Mouse (Mus musculus) limb, embryonic 13.5 days (tissue): ENCODE results near the gene Mgat5. TPM values are rescaled to one million over a fixed set of nuclear protein-coding genes. Genes with fewer than 3 reads are reported as not detected.

ENCODE experiments used
- ATAC-seq: fragments of 200-750 bp; cut with Nextera tagmentation; 2 replicates; pipeline ENCODE4 v1.8.0; 2017; ENCODE audit warnings: low read depth, moderate number of reproducible peaks, moderate TSS enrichment; ENCODE audit not compliant: low FRiP score
- H3K27ac ChIP-seq: fragments of 300-500 bp; sonication (generic); 2 replicates; pipeline ENCODE4 v1.5.1; 2015; ENCODE audit warnings: inconsistent platforms, mild to moderate bottlenecking, moderate library complexity
- H3K27me3 ChIP-seq: fragments of 300-500 bp; sonication (generic); 2 replicates; pipeline ENCODE4 v1.6.1; 2015; ENCODE audit warnings: mild to moderate bottlenecking, inconsistent platforms
- H3K36me3 ChIP-seq: fragments of 300-500 bp; sonication (generic); 2 replicates; pipeline ENCODE4 v1.6.1; 2015; ENCODE audit warnings: inconsistent platforms, mild to moderate bottlenecking, moderate library complexity
- H3K4me1 ChIP-seq: fragments of 300-500 bp; sonication (generic); 2 replicates; pipeline ENCODE4 v1.6.1; 2015; ENCODE audit warnings: inconsistent platforms
- H3K4me2 ChIP-seq: fragments of 300-500 bp; sonication (generic); replicated peaks from 2 replicates; pipeline ENCODE4 v1.6.1; 2015; ENCODE audit warnings: inconsistent platforms, mild to moderate bottlenecking, moderate library complexity
- H3K4me3 ChIP-seq: fragments of 300-500 bp; sonication (generic); 2 replicates; pipeline ENCODE4 v1.5.1; 2015; ENCODE audit warnings: moderate library complexity, mild to moderate bottlenecking, inconsistent platforms
- H3K9ac ChIP-seq: fragments of 300-500 bp; sonication (generic); 2 replicates; pipeline ENCODE4 v1.6.1; 2015; ENCODE audit warnings: mild to moderate bottlenecking, inconsistent platforms
- H3K9me3 ChIP-seq: fragments of 300-500 bp; sonication (generic); 2 replicates; pipeline ENCODE4 v1.6.1; 2016; ENCODE audit warnings: inconsistent platforms
- WGBS: fragments of 180-500 bp; shearing (Covaris S2); methylation state at CpG from one replicate; pipeline ENCODE4 v1.1.7; 2015; 5-methylcytosine and 5-hydroxymethylcytosine counted together
- polyA plus RNA-seq: library from polyadenylated mRNA; unstranded; fragments of >200 nt; fragmentation: Nextera tagmentation; extraction: Ambion mirVana; gene quantifications from 2 replicates; pipeline ENCODE4 v1.2.1, GENCODE M21; 2015

The Mgat5 gene
- polyA plus RNA-seq, 1 experiment from 2014 or later, result 6.0 TPM

DNA sequence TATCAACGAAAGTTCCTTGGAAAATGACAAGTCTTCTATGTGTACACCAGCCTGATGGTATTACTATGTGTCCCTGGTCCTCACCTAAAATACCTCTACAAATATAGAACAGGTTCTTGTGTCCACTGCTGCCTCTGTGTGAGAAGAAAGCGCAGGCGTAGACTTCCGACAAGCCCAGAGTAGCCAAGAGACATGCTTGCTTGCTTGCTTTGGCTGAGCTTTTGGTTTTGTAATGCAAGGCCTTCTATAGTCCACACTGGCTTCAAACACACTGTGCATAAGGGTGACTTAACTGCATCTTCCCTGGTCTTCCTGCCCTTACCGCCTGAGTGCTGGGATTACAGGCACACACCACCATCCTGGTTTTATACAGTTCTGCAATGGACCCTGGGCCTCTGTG, 262.4 kb downstream of the Mgat5 start:
- no peak overlapping the region for H3K27ac ChIP-seq
- no peaks in the 10 kb centered on the region for H3K4me1 ChIP-seq
- H3K27me3 ChIP-seq, result no peaks in the 10 kb centered on the region
- H3K4me3 ChIP-seq, result no peak overlapping the region
- peaks cover 29% of the 10 kb centered on the region for H3K36me3 ChIP-seq
- no peak for ATAC-seq
- 94% methylated on average over 5 of the region's 5 CpGs for WGBS
- no peaks in the 10 kb centered on the region for H3K9me3 ChIP-seq
- H3K9ac ChIP-seq, result no peak overlapping the region
- H3K4me2 ChIP-seq, result no peak overlapping the region

DNA sequence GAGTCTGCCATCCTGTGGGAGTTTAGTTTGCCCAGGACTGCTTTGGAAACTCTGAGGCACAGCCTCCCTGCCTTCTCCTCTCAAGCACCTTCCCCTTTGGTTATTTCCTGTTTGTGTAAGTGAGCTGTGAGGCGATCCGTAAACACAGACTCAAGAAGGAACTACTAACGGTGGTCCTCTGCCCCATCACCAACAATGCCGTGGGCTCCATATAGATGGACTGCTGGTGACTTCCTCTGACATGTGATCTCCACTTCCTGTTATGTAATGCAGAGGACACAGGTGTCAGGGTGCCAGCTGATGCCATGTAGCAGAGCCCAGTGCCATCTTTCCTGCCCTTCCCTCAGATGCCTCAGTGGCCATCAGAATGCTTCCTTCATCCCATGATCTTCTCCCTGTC, 265.4 kb downstream of the Mgat5 start:
- no peaks in the 10 kb centered on the region for H3K27me3 ChIP-seq
- H3K4me1 ChIP-seq, result no peaks in the 10 kb centered on the region
- no peaks in the 10 kb centered on the region for H3K9me3 ChIP-seq
- ATAC-seq, result no peak
- WGBS, result 74% methylated on average over 4 of the region's 4 CpGs
- peaks cover 31% of the 10 kb centered on the region for H3K36me3 ChIP-seq
- no peak overlapping the region for H3K4me2 ChIP-seq
- no peak overlapping the region for H3K27ac ChIP-seq
- no peak overlapping the region for H3K4me3 ChIP-seq
- no peak overlapping the region for H3K9ac ChIP-seq

- 95% methylated on average over 5 of the region's 5 CpGs for WGBS
- peaks cover 43% of the 10 kb centered on the region for H3K36me3 ChIP-seq
- no peak overlapping the region for H3K9ac ChIP-seq
- no peak overlapping the region for H3K4me3 ChIP-seq
- H3K27ac ChIP-seq, result no peak overlapping the region
- H3K9me3 ChIP-seq, result no peaks in the 10 kb centered on the region
- H3K4me2 ChIP-seq, result no peak overlapping the region
- H3K4me1 ChIP-seq, result no peaks in the 10 kb centered on the region
- ATAC-seq, result no peak
- no peaks in the 10 kb centered on the region for H3K27me3 ChIP-seq
Measured at GRCm38 (mm10) chr1:127475756-127476155, 270.9 kb downstream of the Mgat5 start.

GRCm38 (mm10) chr1:127482911-127483310, 278.1 kb downstream of the Mgat5 start:
- Histone ChIP-seq H3K4me1 (no peaks in the 10 kb centered on the region), H3K4me3 (no peak overlapping the region), H3K4me2 (no peak overlapping the region), H3K9me3 (no peaks in the 10 kb centered on the region), H3K9ac (no peak overlapping the region), H3K27ac (no peak overlapping the region), H3K27me3 (no peaks in the 10 kb centered on the region), H3K36me3 (peaks cover 21% of the 10 kb centered on the region)
- 65% methylated on average over 10 of the region's 10 CpGs for WGBS
- no peak for ATAC-seq

DNA sequence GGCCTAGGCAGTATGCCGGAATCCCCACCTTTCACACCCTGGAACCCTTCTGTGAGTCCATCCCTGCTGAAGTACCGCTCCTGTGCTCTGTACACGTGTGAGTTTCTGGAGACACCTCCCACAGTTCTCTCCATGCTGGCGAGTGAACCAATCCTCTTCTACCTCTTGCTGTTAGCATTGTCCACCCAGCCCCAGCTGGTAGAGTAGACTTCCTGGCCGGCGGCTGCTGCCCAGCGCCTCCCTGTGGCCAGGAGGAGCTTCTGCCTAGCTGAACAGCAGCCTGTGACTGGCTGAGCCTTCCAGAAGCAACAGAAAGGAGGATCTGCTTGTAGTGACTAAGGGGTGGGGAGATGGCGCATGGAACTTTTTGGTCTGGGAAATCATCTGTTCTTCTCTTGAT, 279.4 kb downstream of the Mgat5 start:
- Histone ChIP-seq H3K4me1 (no peaks in the 10 kb centered on the region), H3K27me3 (no peaks in the 10 kb centered on the region), H3K36me3 (peaks cover 15% of the 10 kb centered on the region), H3K4me3 (no peak overlapping the region), H3K4me2 (no peak overlapping the region), H3K9me3 (no peaks in the 10 kb centered on the region), H3K27ac (no peak overlapping the region), H3K9ac (no peak overlapping the region)
- no peak for ATAC-seq
- 88% methylated on average over 8 of the region's 8 CpGs for WGBS

GRCm38 (mm10) chr1:127484826-127485225, 280.0 kb downstream of the Mgat5 start:
- no peaks in the 10 kb centered on the region for H3K9me3 ChIP-seq
- ATAC-seq, result no peak
- H3K4me3 ChIP-seq, result no peak overlapping the region
- H3K36me3 ChIP-seq, result peaks cover 14% of the 10 kb centered on the region
- H3K4me1 ChIP-seq, result no peaks in the 10 kb centered on the region
- H3K27ac ChIP-seq, result no peak overlapping the region
- 53% methylated on average over 7 of the region's 7 CpGs for WGBS
- H3K4me2 ChIP-seq, result no peak overlapping the region
- no peaks in the 10 kb centered on the region for H3K27me3 ChIP-seq
- no peak overlapping the region for H3K9ac ChIP-seq

DNA sequence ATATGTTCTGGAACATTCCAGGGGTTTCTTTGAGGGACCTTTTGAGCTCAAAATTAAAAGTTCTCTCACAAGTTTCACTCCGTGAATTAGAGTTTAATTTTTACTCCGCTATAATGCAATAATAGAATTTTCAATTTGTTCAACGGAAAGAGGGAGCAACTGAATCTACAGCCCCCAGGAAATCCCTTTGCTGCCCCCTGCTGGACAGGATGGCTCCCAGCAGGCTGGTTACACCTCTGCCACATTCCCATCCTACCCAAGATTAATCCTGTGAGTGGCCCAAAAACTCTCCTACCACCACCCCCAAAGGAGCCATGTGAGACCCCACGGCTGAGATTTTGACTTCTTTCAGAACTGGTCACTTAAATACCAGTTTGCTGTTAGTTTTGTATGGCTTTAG, 282.3 kb downstream of the Mgat5 start:
- 84% methylated on average over 4 of the region's 4 CpGs for WGBS
- Histone ChIP-seq H3K27me3 (no peaks in the 10 kb centered on the region), H3K9me3 (no peaks in the 10 kb centered on the region), H3K4me3 (no peak overlapping the region), H3K4me2 (no peak overlapping the region), H3K36me3 (peaks cover 8% of the 10 kb centered on the region; the same call in 1 of the 2 replicates), H3K27ac (no peak overlapping the region), H3K9ac (no peak overlapping the region), H3K4me1 (no peaks in the 10 kb centered on the region)
- ATAC-seq, result no peak

DNA sequence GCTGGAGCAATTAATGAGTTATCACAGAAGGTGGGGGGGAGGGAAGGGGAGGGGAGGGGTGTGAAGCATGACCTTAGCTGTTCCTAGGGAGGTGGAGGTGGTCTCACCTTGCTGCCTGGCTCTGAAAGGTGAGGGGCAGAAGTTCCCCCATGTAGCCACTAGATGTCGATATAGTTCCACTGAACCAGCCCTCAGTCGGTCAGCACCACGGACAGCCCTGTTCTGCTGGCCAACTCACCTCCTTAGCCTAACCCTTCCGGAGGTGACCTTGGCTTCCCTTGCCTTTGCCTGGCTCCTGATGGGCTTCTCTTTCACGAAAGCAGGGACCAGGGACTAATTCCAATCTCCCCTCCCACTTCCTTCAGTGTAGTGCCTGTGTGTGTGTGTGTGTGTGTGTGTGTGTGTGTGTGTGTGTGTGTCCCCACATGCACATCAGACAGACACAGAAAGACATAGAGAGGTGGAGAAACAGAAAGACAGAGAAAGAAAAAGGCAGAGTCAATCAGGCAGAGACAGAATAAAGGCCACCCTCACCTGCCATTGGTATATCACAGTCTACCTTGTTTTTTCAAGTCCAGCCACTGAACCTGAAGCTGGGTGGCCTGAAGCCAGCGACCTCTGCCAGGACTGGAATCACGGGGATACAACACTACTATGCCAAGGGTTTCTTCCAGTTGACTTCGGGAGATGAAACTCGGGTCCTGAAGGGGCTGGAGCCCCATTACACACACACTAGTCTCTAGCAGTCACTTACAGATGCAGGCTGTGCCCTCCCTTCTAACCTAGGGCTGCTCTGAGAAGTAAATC, 292.1 kb downstream of the Mgat5 start:
- H3K9ac ChIP-seq, result no peak overlapping the region
- H3K9me3 ChIP-seq, result no peaks in the 10 kb centered on the region
- no peaks in the 10 kb centered on the region for H3K4me1 ChIP-seq
- H3K36me3 ChIP-seq, result no peaks in the 10 kb centered on the region
- ATAC-seq, result 0 out of 2 replicates have a peak, but pooled peaks have one; percentile 55
- WGBS, result 31% methylated on average over 9 of the region's 9 CpGs
- H3K27me3 ChIP-seq, result no peaks in the 10 kb centered on the region
- H3K4me2 ChIP-seq, result no peak overlapping the region
- no peak overlapping the region for H3K4me3 ChIP-seq
- no peak overlapping the region for H3K27ac ChIP-seq

DNA sequence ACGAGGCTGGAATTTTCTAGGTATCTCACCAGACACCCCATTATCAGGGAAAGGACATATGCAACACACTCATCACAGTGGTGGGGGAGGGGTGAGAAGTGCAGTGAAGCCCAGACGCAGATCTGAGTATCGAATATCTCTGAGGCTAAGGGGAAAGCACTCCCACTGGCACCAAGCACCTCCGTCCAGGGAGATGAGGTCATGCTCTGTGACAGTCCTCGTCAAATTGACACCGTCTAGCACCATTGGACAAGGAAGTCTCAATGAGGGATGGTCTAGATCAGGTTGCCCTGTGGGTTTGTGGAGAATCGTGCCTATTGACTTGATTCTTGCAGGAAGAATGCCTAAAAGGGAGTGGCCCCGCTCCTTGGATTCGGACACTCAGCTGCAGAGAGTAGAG, 293.9 kb downstream of the Mgat5 start:
- Histone ChIP-seq H3K9me3 (no peaks in the 10 kb centered on the region), H3K4me3 (no peak overlapping the region), H3K27me3 (no peaks in the 10 kb centered on the region), H3K9ac (no peak overlapping the region), H3K4me2 (no peak overlapping the region), H3K36me3 (no peaks in the 10 kb centered on the region), H3K27ac (no peak overlapping the region), H3K4me1 (no peaks in the 10 kb centered on the region)
- no peak for ATAC-seq
- WGBS, result 64% methylated on average over 9 of the region's 9 CpGs

DNA sequence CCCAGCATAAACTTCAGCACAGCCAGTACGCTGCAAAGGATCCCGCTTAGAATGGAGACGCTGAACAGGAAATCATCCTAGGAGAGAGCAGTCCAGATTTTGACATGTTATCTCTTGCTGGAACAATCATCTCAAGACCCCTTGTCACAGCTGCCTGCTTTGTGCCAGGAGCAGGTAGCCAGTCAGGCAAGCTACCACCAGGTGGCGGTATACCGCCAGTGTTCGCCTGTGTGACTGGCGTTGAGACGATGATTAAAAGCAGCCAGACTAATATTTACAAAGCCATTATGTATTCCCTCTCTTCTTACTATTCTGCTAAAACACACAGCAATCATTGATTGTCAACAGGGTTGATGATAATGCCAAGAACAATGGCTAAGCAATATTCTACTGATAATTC, 295.4 kb downstream of the Mgat5 start:
- WGBS, result 7% methylated on average over 8 of the region's 8 CpGs

GRCm38 (mm10) chr1:127500701-127501100, 295.9 kb downstream of the Mgat5 start:
- no peak overlapping the region for H3K27ac ChIP-seq
- H3K36me3 ChIP-seq, result no peaks in the 10 kb centered on the region
- no peaks in the 10 kb centered on the region for H3K9me3 ChIP-seq
- no peak overlapping the region for H3K9ac ChIP-seq
- ATAC-seq, result no peak
- H3K27me3 ChIP-seq, result no peaks in the 10 kb centered on the region
- H3K4me1 ChIP-seq, result no peaks in the 10 kb centered on the region
- H3K4me2 ChIP-seq, result no peak overlapping the region
- no peak overlapping the region for H3K4me3 ChIP-seq
- 84% methylated on average over 17 of the region's 17 CpGs for WGBS

More for the DNA sequence above, 295.4 kb downstream of the Mgat5 start:
- Histone ChIP-seq H3K4me3 (no peak overlapping the region), H3K9ac (no peak overlapping the region), H3K36me3 (no peaks in the 10 kb centered on the region), H3K27ac (no peak overlapping the region), H3K9me3 (no peaks in the 10 kb centered on the region), H3K4me2 (no peak overlapping the region), H3K4me1 (no peaks in the 10 kb centered on the region), H3K27me3 (no peaks in the 10 kb centered on the region)
- ATAC-seq, result no peak

- Histone ChIP-seq H3K36me3 (no peaks in the 10 kb centered on the region), H3K4me2 (no peak overlapping the region), H3K4me3 (no peak overlapping the region), H3K27ac (no peak overlapping the region), H3K27me3 (0 out of 2 replicates have a peak, but pooled peaks cover 4% of the 10 kb centered on the region), H3K9me3 (no peaks in the 10 kb centered on the region), H3K9ac (no peak overlapping the region), H3K4me1 (peaks cover 6% of the 10 kb centered on the region)
- WGBS, result 74% methylated on average over 10 of the region's 10 CpGs
- ATAC-seq, result no peak
Measured at GRCm38 (mm10) chr1:127507042-127507650, 302.3 kb downstream of the Mgat5 start.
